Mouse (Mus musculus) megakaryocyte, adult 5-6 weeks (primary cell): Measurements from ENCODE around the gene Tubgcp3. TPM values are rescaled to one million over a fixed set of nuclear protein-coding genes. Genes with fewer than 3 reads are reported as not detected.

ENCODE experiments used
- total RNA-seq, 2 experiments: library from RNA; stranded (forward) in 1 of 2; stranded (reverse) in 1 of 2; fragments of 153-499, 151-499 nt in 1 of 2; fragments of 221-1000, 200-1000 nt in 1 of 2; gene quantifications; 2 replicates each; pipeline versions ENCODE4 v1.2.3 to v1.2.4; 2015 to 2017

Tubgcp3 gene
- total RNA-seq, 2 experiments from 2014 or later = 34.5 to 50.4 TPM

Other genes starting within 250 kb of the Tubgcp3 start
- not detected in 2 replicates for gene Spaca7, start 99.2 kb downstream of the Tubgcp3 start, total RNA-seq (2015)
- gene Spaca7, start 99.2 kb downstream of the Tubgcp3 start, total RNA-seq (2017) = not detected in 2 replicates
- 30.8 and 32.9 TPM in 2 replicates for gene Atp11a, start 84.8 kb upstream of the Tubgcp3 start, total RNA-seq (2015)
- 29.4 and 29.8 TPM in 2 replicates for gene Atp11a, start 84.8 kb upstream of the Tubgcp3 start, total RNA-seq (2017)
- gene Mcf2l, start 201.6 kb upstream of the Tubgcp3 start, total RNA-seq (2015) = 7.2 and 10.1 TPM in 2 replicates
- gene Mcf2l, start 201.6 kb upstream of the Tubgcp3 start, total RNA-seq (2017) = 26.4 and 32.3 TPM in 2 replicates